In the genomic region with DNA sequence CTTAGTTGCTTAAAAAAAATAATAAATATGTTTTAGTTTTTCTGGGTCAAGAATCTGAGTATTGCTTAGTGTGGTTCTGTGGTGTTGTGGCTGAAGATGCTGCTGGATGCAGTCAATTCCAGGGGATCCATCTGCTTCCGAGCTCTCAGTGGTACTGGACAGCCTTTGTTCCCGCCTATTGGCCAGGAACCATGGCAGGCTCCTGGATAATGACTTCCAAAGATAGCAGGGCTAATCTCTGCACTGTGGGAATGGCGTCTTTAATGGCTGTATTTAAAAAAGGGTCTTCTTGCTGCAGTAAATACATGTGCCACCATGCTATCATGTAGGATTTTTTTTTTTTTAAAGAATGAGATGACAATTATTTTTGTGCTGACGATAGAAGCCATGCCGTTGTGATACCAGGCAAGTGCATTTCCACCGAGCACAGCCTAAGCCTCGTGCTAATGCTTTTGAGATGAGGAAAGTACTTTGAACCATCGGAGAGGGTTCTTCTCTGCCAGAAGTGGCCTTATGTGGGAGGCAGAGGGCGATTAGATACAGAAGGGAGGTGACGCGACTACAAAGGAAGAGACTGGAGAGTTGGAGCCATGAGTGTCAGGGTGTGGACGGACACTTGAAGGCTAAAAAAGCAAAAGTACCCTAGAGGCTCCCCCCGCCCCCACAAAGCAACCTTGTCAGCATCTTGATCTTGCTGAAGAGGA, we compare ENCODE assay signal across 17 mouse cellular contexts. TPM values are rescaled to one million over a fixed set of nuclear protein-coding genes. Genes with fewer than 3 reads are reported as not detected.
A peak's percentile ranks its signal among the peaks of the same experiment; 100 is the strongest.
DNase-seq lines count a peak whose midpoint lies in the region; ATAC-seq lines count a peak whose summit lies in the region.
"Had no signal": no experiment of that assay in that cellular context is flagged by ENCODE, and none has a peak within 500 bp of the region (broad histone marks: within the 10 kb centered on the region; RNA-seq: fewer than 3 reads in every experiment).

No protein-coding gene starts in this region.

- no peaks in the 10 kb centered on the region for H3K27me3 ChIP-seq in heart, embryonic 10.5 days (ENCODE audit: insufficient read depth, poor library complexity, severe bottlenecking)
- H3K27me3 ChIP-seq in lung, embryonic 16.5 days (ENCODE audit: control insufficient read depth, insufficient read depth, low read depth, low read length): no peaks in the 10 kb centered on the region
- H3K27me3 ChIP-seq: forebrain, embryonic 12.5 days; liver, embryonic 12.5 days; neural tube, embryonic 13.5 days had no signal

- H3K4me3 ChIP-seq in heart, embryonic 10.5 days: peak overlapping the region; percentile 12; the same call in 1 of the 2 replicates
- no peak overlapping the region for H3K4me3 ChIP-seq in lung, embryonic 16.5 days (ENCODE audit: low read length)
- H3K4me3 ChIP-seq: forebrain, embryonic 12.5 days; limb, embryonic 10.5 days; liver, embryonic 12.5 days; neural tube, embryonic 13.5 days had no signal

- no peak overlapping the region for H3K9ac ChIP-seq in lung, embryonic 16.5 days (ENCODE audit: low read length)
- H3K9ac ChIP-seq: forebrain, embryonic 12.5 days; liver, embryonic 12.5 days; neural tube, embryonic 13.5 days had no signal

- H3K4me2 ChIP-seq in lung, embryonic 16.5 days (ENCODE audit: low read depth, low read length): 0 out of 2 replicates have a peak overlapping the region, but pooled peaks have one; percentile 1
- H3K4me2 ChIP-seq: forebrain, embryonic 12.5 days; liver, embryonic 12.5 days; neural tube, embryonic 13.5 days had no signal

- 27% methylated on average over 13 of the region's 13 CpGs for WGBS in heart, embryonic 10.5 days
- 47% methylated on average over 13 of the region's 13 CpGs for WGBS in lung, embryonic 16.5 days

- no peaks in the 10 kb centered on the region for H3K36me3 ChIP-seq in heart, embryonic 10.5 days
- no peaks in the 10 kb centered on the region for H3K36me3 ChIP-seq in lung, embryonic 16.5 days (ENCODE audit: control insufficient read depth, insufficient read depth, low read length)
- H3K36me3 ChIP-seq: forebrain, embryonic 12.5 days; limb, embryonic 10.5 days; liver, embryonic 12.5 days; neural tube, embryonic 13.5 days had no signal

- DNase-seq in heart, embryonic 10.5 days (ENCODE audit: low spot score): peak; percentile 75
- no peak for DNase-seq in heart, postnatal 14 days
- no peak for DNase-seq in lung, postnatal 4 days
- no peak for DNase-seq in adrenal gland, postnatal 4 days (ENCODE audit: low spot score in 2 of 2)
- DNase-seq in left cerebral cortex, postnatal 14 days (ENCODE audit: low spot score in 2 of 2): no peak
- DNase-seq: cerebellum, adult 8-10 months; embryo, embryonic 11 days; lung, postnatal 10 days; thymus, postnatal 25 days had no signal

- no peaks in the 10 kb centered on the region for H3K9me3 ChIP-seq in heart, embryonic 10.5 days
- H3K9me3 ChIP-seq in lung, embryonic 16.5 days (ENCODE audit: control insufficient read depth, low read length): no peaks in the 10 kb centered on the region
- H3K9me3 ChIP-seq: forebrain, embryonic 12.5 days; limb, embryonic 10.5 days; liver, embryonic 12.5 days; neural tube, embryonic 13.5 days had no signal

- H3K4me1 ChIP-seq in heart, embryonic 10.5 days: peaks cover 33% of the 10 kb centered on the region
- H3K4me1 ChIP-seq in lung, embryonic 16.5 days (replicated peaks; ENCODE audit: control insufficient read depth, insufficient read depth, low read length): peaks cover 9% of the 10 kb centered on the region; the same call in 1 of the 2 replicates
- H3K4me1 ChIP-seq: liver, embryonic 12.5 days had no signal

- peak; percentile 28 for ATAC-seq in lung, embryonic 16.5 days (ENCODE audit: low read depth)
- ATAC-seq in granulocyte monocyte progenitor cell, adult 5-6 weeks (replicated peaks; ENCODE audit: poor library complexity, severe bottlenecking): peak; percentile 23; the same call in 1 of the 2 replicates
- ATAC-seq in megakaryocyte-erythroid progenitor cell, adult 5-6 weeks (replicated peaks; ENCODE audit: low FRiP score, low TSS enrichment, poor library complexity, severe bottlenecking): 0 out of 2 replicates have a peak, but pooled peaks have one; percentile 44
- ATAC-seq: liver, embryonic 12.5 days had no signal

- intact Hi-C loops in heart, postnatal 14 days (cut with DNase I): no loop called here
- intact Hi-C loops in left cerebral cortex, postnatal 14 days (cut with DNase I): no loop called here

- H3K27ac ChIP-seq in heart, embryonic 10.5 days: 0 out of 2 replicates have a peak overlapping the region, but pooled peaks have one; percentile 38
- H3K27ac ChIP-seq in lung, embryonic 16.5 days (ENCODE audit: low read length): no peak overlapping the region
- H3K27ac ChIP-seq: forebrain, embryonic 12.5 days; limb, embryonic 10.5 days; liver, embryonic 12.5 days; neural tube, embryonic 13.5 days had no signal

RNA-seq across cellular contexts. Expression of gene Rgs8, which starts 50.7 kb away (rescaled TPM):
- polyA plus RNA-seq in heart, embryonic 10.5 days (2016; fragmentation: Nextera tagmentation; extraction: Ambion mirVana): 0.54 and 0.55 TPM in 2 replicates
- total RNA-seq in heart, postnatal 14 days (2021): not detected
- polyA plus RNA-seq in lung, embryonic 16.5 days (2015; fragmentation: Nextera tagmentation; extraction: Ambion mirVana): 0.10 and 0.15 TPM in 2 replicates
- total RNA-seq in granulocyte monocyte progenitor cell, adult 5-6 weeks (2014; fragmentation: Nextera tagmentation): 0.34 and 4.6 TPM in 2 replicates
- total RNA-seq in granulocyte monocyte progenitor cell, adult 5-6 weeks (2017): 0.47 and 1.3 TPM in 2 replicates
- not detected in 2 replicates for total RNA-seq in megakaryocyte-erythroid progenitor cell, adult 5-6 weeks (2014; fragmentation: Nextera tagmentation)
- not detected in 2 replicates for total RNA-seq in megakaryocyte-erythroid progenitor cell, adult 5-6 weeks (2017)
- total RNA-seq in adrenal gland, postnatal 4 days (2021): under 1 TPM; 0.48 to 0.65 TPM
- total RNA-seq in left cerebral cortex, postnatal 14 days (2021): 10 to 100 TPM; 37.6 to 39.6 TPM
- total RNA-seq: gastrocnemius, adult 18-20 months had no signal

RNA-seq across cellular contexts. Expression of gene Npl, which starts 52.2 kb away (rescaled TPM):
- polyA plus RNA-seq in heart, embryonic 10.5 days (2016; fragmentation: Nextera tagmentation; extraction: Ambion mirVana): 8.0 and 8.4 TPM in 2 replicates
- 1 to 10 TPM; 1.7 to 1.8 TPM for total RNA-seq in heart, postnatal 14 days (2021)
- polyA plus RNA-seq in lung, embryonic 16.5 days (2015; fragmentation: Nextera tagmentation; extraction: Ambion mirVana): 7.0 and 7.1 TPM in 2 replicates
- 20.9 and 29.3 TPM in 2 replicates for total RNA-seq in granulocyte monocyte progenitor cell, adult 5-6 weeks (2014; fragmentation: Nextera tagmentation)
- total RNA-seq in granulocyte monocyte progenitor cell, adult 5-6 weeks (2017): 13.4 and 19.9 TPM in 2 replicates
- total RNA-seq in megakaryocyte-erythroid progenitor cell, adult 5-6 weeks (2014; fragmentation: Nextera tagmentation): 2.1 and 4.5 TPM in 2 replicates
- total RNA-seq in megakaryocyte-erythroid progenitor cell, adult 5-6 weeks (2017): 3.4 and 7.2 TPM in 2 replicates
- 10 to 100 TPM in 1 of 2 experiments, 1 to 10 TPM in 1; 6.3 to 11.6 TPM for total RNA-seq in adrenal gland, postnatal 4 days (2021)
- total RNA-seq in left cerebral cortex, postnatal 14 days (2021): 1 to 10 TPM; 6.0 to 8.1 TPM

Comparison
In these comparisons a context has a peak if more than half of its experiments do, and no peak if none do; other contexts are left out.
1. RNA of gene Rgs8, which starts 50.7 kb away (total RNA-seq): 37.6 to 39.6 TPM in left cerebral cortex, postnatal 14 days; 0.34 to 4.6 TPM in granulocyte monocyte progenitor cell, adult 5-6 weeks, 0.48 to 0.65 TPM in adrenal gland, postnatal 4 days, not detected in heart, postnatal 14 days and not detected in megakaryocyte-erythroid progenitor cell, adult 5-6 weeks; every median in the first group is over 4 times any median in the second.
2. Peak in every context shown above with its lines, with median percentiles within 50 percentile points of each other: ATAC-seq.